Mouse (Mus musculus) urinary bladder, postnatal 0 days (tissue): ENCODE results near the gene Gabrq. TPM values are rescaled to one million over a fixed set of nuclear protein-coding genes. Genes with fewer than 3 reads are reported as not detected.

ENCODE experiments used
- polyA plus RNA-seq: library from polyadenylated mRNA; unstranded; fragments of >200 nt; fragmentation: Nextera tagmentation; extraction: Ambion mirVana; gene quantifications from 2 replicates; pipeline ENCODE4 v1.2.1, GENCODE M21; 2015

Gene Gabrq
- polyA plus RNA-seq = 0.30 and 0.39 TPM in 2 replicates

DNA sequence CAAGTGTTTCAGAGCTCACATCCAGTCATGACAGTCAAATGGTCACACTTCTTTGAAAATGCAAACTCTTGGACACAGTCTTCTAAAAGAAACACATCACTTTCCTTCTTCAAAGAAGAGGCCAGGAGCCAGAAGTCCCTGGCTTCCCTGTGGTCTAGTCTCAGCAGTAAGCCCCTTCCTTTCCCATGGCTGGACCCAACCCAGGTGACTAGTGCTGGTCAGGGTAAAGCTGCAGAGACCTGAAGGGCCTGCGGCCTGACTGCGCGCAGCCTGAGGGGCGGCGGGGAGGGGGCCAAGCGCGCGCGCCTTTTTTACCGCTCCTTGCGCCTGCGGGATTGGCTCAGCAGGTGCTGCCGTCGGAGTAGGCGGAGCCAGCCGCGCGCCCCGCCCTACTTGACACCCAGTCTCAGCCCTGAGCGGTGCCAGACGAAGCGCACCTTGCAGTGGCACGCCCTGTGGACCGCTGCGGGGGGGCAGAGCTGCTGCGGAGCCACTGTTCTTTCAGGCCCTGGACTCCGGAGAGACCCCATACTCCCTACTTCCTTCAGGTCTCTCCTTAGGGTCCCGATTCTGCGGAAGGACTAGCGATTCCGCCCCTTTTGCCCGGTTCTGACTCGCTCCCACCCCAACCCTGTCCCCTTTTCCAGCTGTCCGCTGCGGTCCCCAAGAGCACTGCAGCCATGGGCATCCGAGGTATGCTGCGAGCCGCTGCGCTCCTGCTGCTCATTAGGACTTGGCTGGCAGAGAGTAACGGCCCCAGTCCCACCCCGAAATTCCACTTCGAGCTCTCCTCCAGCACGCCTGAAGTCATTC, at the start of gene Gabrq:
Gene Gabrq (plus strand): TSS at position 403 of the 813 bp plus-strand sequence.

Other genes with a start within 250 kb of the Gabrq start
- gene Gabra3, start 168.3 kb upstream of the Gabrq start, polyA plus RNA-seq = 3.6 and 4.3 TPM in 2 replicates
- gene Cetn2, start 93.2 kb downstream of the Gabrq start, polyA plus RNA-seq = 42.3 and 61.5 TPM in 2 replicates
- gene Nsdhl, start 93.4 kb downstream of the Gabrq start, polyA plus RNA-seq = 22.7 and 44.4 TPM in 2 replicates
- 10.3 and 14.2 TPM in 2 replicates for gene Zfp185, start 162.2 kb downstream of the Gabrq start, polyA plus RNA-seq
- gene Pnma5, start 211.9 kb downstream of the Gabrq start, polyA plus RNA-seq = 0.08 TPM in 1 of 2 replicates, not detected in the other
- not detected in 2 replicates for gene Pnma3, start 239.6 kb downstream of the Gabrq start, polyA plus RNA-seq